Mouse (Mus musculus) hindbrain, postnatal 0 days (tissue): ENCODE results near the gene Rnf126. TPM values are rescaled to one million over a fixed set of nuclear protein-coding genes. Genes with fewer than 3 reads are reported as not detected.
"Not testable (repeated sequence)": the region's sequence is repeated elsewhere in the genome, so short reads cannot be mapped to it uniquely, and the experiment has no call there.

Experiments used
- ATAC-seq: fragments of 200-750 bp; cut with Nextera tagmentation; 2 replicates; pipeline ENCODE4 v1.8.0; 2017; ENCODE audit warnings: mild to moderate bottlenecking, moderate TSS enrichment, moderate library complexity
- DNase-seq: peaks from one replicate; pipeline ENCODE4 v3.0.0-alpha.2; 2015; ENCODE audit warnings: low spot score
- H3K27ac ChIP-seq: fragments of 300-500 bp; sonication (generic); 2 replicates; pipeline ENCODE4 v1.5.1; 2014; ENCODE audit warnings: mild to moderate bottlenecking
- H3K27me3 ChIP-seq: fragments of 300-500 bp; sonication (generic); 2 replicates; pipeline ENCODE4 v1.6.1; 2014; ENCODE audit warnings: low read length, mixed read lengths; ENCODE audit not compliant: insufficient read depth
- H3K36me3 ChIP-seq: fragments of 300-500 bp; sonication (generic); 2 replicates; pipeline ENCODE4 v1.6.1; 2014; ENCODE audit warnings: low read length, mixed read lengths; ENCODE audit not compliant: insufficient read depth
- H3K4me1 ChIP-seq: fragments of 300-500 bp; sonication (generic); 2 replicates; pipeline ENCODE4 v1.6.1; 2014; ENCODE audit warnings: antibody characterized with exemption, low read length, mixed read lengths; ENCODE audit not compliant: insufficient read depth
- H3K4me2 ChIP-seq: fragments of 300-500 bp; sonication (generic); 2 replicates; pipeline ENCODE4 v1.6.1; 2014; ENCODE audit warnings: low read depth, mild to moderate bottlenecking, low read length, moderate library complexity, mixed read lengths
- H3K4me3 ChIP-seq: fragments of 300-500 bp; sonication (generic); 2 replicates; pipeline ENCODE4 v1.5.1; 2014; ENCODE audit warnings: low read length
- H3K9ac ChIP-seq: fragments of 300-500 bp; sonication (generic); replicated peaks from 2 replicates; pipeline ENCODE4 v1.6.1; 2014; ENCODE audit warnings: mild to moderate bottlenecking, low read length, moderate library complexity, mixed read lengths
- H3K9me3 ChIP-seq: fragments of 300-500 bp; sonication (generic); 2 replicates; pipeline ENCODE4 v1.6.1; 2016; ENCODE audit warnings: low read length, mixed read lengths
- CTCF ChIP-seq: IDR thresholded peaks from 2 replicates; pipeline ENCODE4 v1.5.1; 2016; ENCODE audit warnings: antibody characterized with exemption, control low read depth, low read depth
- WGBS: fragments of 180-500 bp; shearing (Covaris S2); extraction: QIAGEN DNeasy Blood & Tissue Kit; methylation state at CpG from one replicate; pipeline ENCODE4 v1.1.7; 2014; 5-methylcytosine and 5-hydroxymethylcytosine counted together
- polyA plus RNA-seq: library from polyadenylated mRNA; unstranded; fragments of >200 nt; fragmentation: Nextera tagmentation; extraction: Ambion mirVana; gene quantifications from 2 replicates; pipeline ENCODE4 v1.2.1, GENCODE M21; 2015
- total RNA-seq: library from RNA; depleted of rRNA; stranded (reverse); fragments of >200 nt; gene quantifications from 2 replicates; pipeline ENCODE4 v1.2.3, GENCODE M21; 2014

Gene Rnf126
- total and polyA plus RNA-seq, 2 experiments from 2014 or later, result 112 to 119 TPM

DNA sequence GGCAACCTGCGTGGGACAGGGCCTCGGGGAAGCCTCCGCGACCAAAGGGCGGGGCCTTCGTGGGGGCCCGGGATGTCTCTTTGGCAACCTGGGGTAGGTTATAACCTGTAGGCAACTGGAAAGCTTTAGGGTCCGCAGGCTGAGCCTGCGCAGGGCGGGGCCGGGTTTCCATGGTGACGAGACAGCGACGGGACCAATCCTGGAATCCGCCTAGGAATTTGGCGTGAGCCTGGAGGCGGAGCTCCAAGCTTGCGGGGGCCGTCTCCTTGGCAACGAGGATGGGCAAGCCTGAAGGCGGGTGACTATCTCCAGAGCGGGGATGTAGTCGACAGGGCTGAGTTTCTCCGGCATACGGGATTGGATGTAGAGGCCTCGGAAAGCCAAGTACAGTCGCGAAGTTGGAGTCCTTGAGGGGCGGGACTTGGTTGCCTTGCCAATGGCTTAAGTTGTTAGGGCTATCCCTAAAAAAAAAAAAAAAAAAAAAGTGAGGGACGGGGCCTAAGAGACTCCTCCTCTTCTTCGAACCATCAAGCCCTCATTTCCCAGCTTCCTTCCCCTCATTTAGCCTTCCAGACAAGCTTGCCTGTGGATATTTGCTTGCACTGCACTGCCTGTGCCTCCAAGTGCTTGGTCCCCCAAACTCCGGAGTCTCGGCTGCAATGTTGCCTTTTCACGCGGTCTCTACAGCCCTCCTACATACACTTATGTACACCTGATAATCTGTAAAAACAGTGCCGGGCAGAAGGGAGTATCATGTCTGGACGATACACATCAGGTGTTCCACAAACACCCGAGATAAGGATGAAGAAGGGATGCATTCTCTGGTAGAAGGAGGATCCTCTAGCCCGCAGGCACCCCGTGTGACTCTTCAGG, 856 bp upstream of the Rnf126 start:
- Histone ChIP-seq H3K36me3 (no peaks in the 10 kb centered on the region), H3K4me3 (peak overlapping the region; percentile 92), H3K27me3 (no peaks in the 10 kb centered on the region), H3K4me1 (peaks cover 17% of the 10 kb centered on the region), H3K4me2 (peak overlapping the region; percentile 70), H3K27ac (peak overlapping the region; percentile 95), H3K9ac (peak overlapping the region; percentile 93), H3K9me3 (no peaks in the 10 kb centered on the region)
- DNase-seq (peak; percentile 98), ATAC-seq (peak; percentile 86)
- 10% methylated on average over 40 of the region's 40 CpGs for WGBS
- TF ChIP-seq CTCF, result no peak

DNA sequence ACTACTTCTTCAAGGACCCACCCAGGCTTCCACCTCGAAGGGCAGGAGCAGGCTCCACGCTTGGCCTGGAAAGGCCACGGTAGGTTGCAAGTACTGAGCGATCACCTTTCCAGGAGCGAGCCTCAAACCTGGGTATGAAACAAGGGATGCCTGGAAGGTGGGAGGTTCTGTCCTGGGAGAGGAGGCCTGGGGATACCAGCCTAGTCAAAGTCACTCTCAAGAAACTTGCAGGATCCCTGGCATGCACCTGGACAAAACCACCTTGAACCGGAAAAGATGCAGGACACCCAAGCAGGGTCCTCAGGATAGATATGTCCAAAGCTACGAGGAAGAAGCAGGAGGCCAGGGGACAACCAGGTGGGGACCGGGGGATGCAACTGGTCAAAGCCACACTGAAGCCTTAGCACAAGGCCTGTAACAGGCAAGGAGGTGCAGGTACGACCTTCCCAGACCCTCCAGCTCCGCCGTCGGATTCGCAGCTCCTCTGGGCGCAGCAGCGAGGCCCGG, 698 bp downstream of the Rnf126 start:
- H3K4me3 ChIP-seq, result peak overlapping the region; percentile 92
- DNase-seq (no peak), ATAC-seq (peak; percentile 0; the same call in 1 of the 2 replicates)
- H3K9ac ChIP-seq, result peak overlapping the region; percentile 93
- no peaks in the 10 kb centered on the region for H3K9me3 ChIP-seq
- H3K27ac ChIP-seq, result peak overlapping the region; percentile 95
- no peaks in the 10 kb centered on the region for H3K27me3 ChIP-seq
- H3K36me3 ChIP-seq, result peaks cover 11% of the 10 kb centered on the region
- peaks cover 17% of the 10 kb centered on the region for H3K4me1 ChIP-seq
- 11% methylated on average over 15 of the region's 16 CpGs for WGBS
- peak overlapping the region; percentile 70 for H3K4me2 ChIP-seq
- no peak for TF ChIP-seq CTCF

DNA sequence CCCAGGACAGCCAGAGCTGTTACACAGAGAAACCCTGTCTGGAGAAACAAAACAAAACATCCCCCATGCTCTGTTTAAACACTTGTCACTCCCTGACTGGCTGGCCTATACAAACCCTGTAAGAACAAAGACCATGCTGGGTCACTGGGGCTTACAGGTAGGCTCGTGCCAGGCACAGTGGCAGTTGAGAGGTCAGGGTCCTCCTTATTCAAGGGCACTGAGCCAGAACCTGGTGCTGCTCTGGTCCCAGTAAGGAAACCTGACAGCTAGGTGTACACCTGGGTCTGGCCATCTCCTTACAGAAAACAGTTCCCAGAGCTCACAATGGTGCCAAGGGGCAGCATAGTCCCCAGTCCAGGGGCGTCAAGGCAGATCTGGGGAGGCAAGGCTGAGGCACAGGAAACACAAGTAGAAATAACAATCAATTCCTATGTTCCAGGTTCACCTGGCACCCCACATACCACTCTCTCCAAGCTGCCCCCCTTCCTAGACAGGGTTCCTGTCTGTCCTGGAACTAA, 1.5 kb downstream of the Rnf126 start:
- ATAC-seq (no peak), DNase-seq (no peak)
- no peaks in the 10 kb centered on the region for H3K27me3 ChIP-seq
- peaks cover 19% of the 10 kb centered on the region for H3K36me3 ChIP-seq
- H3K27ac ChIP-seq, result no peak overlapping the region
- TF ChIP-seq CTCF, result no peak
- H3K9ac ChIP-seq, result peak overlapping the region; percentile 93
- peaks cover 17% of the 10 kb centered on the region for H3K4me1 ChIP-seq
- peak overlapping the region; percentile 70 for H3K4me2 ChIP-seq
- H3K4me3 ChIP-seq, result peak overlapping the region; percentile 92
- WGBS, result 59% methylated on average over 2 of the region's 2 CpGs
- H3K9me3 ChIP-seq, result no peaks in the 10 kb centered on the region

DNA sequence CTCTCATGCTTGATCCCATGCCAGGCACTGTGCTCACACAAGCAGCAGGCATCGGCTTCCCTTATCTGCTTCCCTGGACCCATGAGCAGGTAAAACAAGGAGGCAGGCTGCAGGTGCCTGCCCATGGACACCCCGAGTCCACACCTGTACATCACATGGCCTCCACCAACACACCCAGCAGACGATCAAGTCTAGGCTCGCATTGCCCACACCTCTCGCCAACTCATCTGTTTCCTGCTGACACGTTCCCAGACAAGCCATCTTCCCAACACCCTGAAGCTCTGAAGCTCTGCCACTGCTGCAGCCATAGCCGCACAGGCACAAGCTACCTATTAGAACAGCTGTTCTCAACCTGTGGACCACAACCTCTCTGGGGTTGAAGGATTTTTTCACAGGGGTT, 2.5 kb downstream of the Rnf126 start:
- peaks cover 21% of the 10 kb centered on the region for H3K36me3 ChIP-seq
- no peak for TF ChIP-seq CTCF
- H3K4me2 ChIP-seq, result no peak overlapping the region
- H3K27me3 ChIP-seq, result no peaks in the 10 kb centered on the region
- H3K4me3 ChIP-seq, result no peak overlapping the region
- WGBS, result 88% methylated on average over 7 of the region's 7 CpGs
- no peaks in the 10 kb centered on the region for H3K9me3 ChIP-seq
- H3K9ac ChIP-seq, result no peak overlapping the region
- DNase-seq (no peak), ATAC-seq (no peak)
- peaks cover 17% of the 10 kb centered on the region for H3K4me1 ChIP-seq
- no peak overlapping the region for H3K27ac ChIP-seq

DNA sequence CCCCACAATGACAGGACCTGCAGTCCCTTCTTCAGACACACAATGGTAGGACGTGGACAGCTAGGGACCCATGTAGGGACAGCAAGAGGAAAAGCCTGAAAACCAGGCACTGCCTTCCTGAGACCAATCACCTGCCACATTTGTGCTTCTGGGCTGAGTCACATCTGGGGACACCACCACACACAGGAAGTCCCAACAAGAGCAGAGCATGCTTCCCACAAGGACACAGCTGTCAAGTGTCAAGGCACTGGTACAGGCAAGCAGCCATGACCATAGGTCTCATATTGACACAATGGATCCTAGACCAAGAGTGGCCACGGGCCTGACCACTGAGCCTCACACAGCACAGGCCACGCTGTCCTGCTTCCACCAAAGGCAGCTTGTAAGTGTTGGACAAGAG, 3.9 kb downstream of the Rnf126 start:
- Histone ChIP-seq H3K4me1 (peaks cover 12% of the 10 kb centered on the region), H3K36me3 (peaks cover 34% of the 10 kb centered on the region), H3K9ac (no peak overlapping the region), H3K4me2 (no peak overlapping the region), H3K9me3 (no peaks in the 10 kb centered on the region), H3K27me3 (no peaks in the 10 kb centered on the region), H3K27ac (no peak overlapping the region), H3K4me3 (no peak overlapping the region)
- DNase-seq (no peak), ATAC-seq (no peak)
- WGBS, result 93% methylated on average over 3 of the region's 3 CpGs
- TF ChIP-seq CTCF, result no peak

DNA sequence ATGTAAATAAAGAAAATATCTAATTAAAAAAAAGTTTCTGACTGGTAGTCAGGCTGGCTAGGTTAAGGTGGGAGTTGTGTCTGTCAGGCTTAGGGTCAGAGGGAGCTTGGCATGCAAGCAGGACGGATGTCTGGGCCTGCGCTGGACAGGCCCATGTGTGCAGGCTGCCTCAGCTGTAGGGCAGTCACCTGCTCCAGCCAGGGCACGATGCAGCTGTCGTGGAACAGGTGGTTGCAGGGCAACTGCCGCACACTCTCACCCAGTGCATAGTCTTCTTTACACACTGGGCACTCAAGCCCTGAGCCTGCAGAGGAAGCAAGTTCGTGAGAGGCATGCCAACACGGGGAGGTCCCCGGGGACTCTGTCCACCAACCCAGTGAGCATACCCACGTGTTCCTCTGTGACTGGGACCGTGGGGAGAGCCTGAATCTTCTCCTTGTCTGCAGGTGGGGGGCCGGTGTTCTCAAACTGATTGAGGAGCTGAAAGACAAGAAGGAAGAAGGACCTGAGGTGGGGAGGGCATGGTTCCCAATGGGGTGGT, 6.1 kb downstream of the Rnf126 start:
- TF ChIP-seq CTCF, result no peak
- no peaks in the 10 kb centered on the region for H3K9me3 ChIP-seq
- 90% methylated on average over 11 of the region's 11 CpGs for WGBS
- no peaks in the 10 kb centered on the region for H3K27me3 ChIP-seq
- no peak overlapping the region for H3K27ac ChIP-seq
- H3K9ac ChIP-seq, result no peak overlapping the region
- DNase-seq, result no peak
- H3K36me3 ChIP-seq, result peaks cover 40% of the 10 kb centered on the region
- no peak overlapping the region for H3K4me2 ChIP-seq
- no peak for ATAC-seq
- peaks cover 5% of the 10 kb centered on the region for H3K4me1 ChIP-seq
- H3K4me3 ChIP-seq, result no peak overlapping the region

DNA sequence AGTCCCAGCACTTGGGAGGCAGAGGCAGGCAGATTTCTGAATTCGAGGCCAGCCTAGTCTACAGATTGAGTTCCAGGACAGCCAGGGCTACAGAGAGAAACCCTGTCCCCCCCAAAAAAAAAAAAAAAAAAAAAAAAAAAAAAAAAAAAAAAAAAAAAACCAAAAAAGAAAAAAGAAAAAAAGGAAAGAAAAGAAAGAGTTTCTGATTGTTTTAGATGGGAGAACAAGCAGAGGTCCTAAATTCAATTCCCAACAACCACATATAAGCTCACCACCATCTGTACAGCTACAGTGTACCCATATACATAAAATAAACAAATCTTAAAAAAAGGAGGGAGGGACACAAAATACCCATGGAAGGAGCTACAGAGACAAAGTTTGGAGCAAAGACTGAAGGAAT, 7.1 kb downstream of the Rnf126 start:
- ATAC-seq, result not testable (repeated sequence)

More for the DNA sequence above, 7.1 kb downstream of the Rnf126 start:
- H3K4me2 ChIP-seq, H3K9ac ChIP-seq, H3K9me3 ChIP-seq, H3K4me1 ChIP-seq, H3K4me3 ChIP-seq, DNase-seq, H3K27ac ChIP-seq, H3K27me3 ChIP-seq: not testable (repeated sequence)
- 93% methylated on average over 1 of the region's 1 CpGs for WGBS
- peaks cover 40% of the 10 kb centered on the region for H3K36me3 ChIP-seq
